Mouse (Mus musculus): Measurements from ENCODE around the gene Ghrhr.

Gene Ghrhr

GRCm38 (mm10) chr6:55353711-55354445, 22.2 kb upstream of the Ghrhr start:
- no peak for DNase-seq (ENCODE audit: low spot score)

- no peak for DNase-seq (ENCODE audit: low spot score)
Observed at GRCm38 (mm10) chr6:55354456-55355117, 21.5 kb upstream of the Ghrhr start.

- no peak for DNase-seq (ENCODE audit: low spot score)
Observed at GRCm38 (mm10) chr6:55355575-55355974, 20.5 kb upstream of the Ghrhr start.

DNA sequence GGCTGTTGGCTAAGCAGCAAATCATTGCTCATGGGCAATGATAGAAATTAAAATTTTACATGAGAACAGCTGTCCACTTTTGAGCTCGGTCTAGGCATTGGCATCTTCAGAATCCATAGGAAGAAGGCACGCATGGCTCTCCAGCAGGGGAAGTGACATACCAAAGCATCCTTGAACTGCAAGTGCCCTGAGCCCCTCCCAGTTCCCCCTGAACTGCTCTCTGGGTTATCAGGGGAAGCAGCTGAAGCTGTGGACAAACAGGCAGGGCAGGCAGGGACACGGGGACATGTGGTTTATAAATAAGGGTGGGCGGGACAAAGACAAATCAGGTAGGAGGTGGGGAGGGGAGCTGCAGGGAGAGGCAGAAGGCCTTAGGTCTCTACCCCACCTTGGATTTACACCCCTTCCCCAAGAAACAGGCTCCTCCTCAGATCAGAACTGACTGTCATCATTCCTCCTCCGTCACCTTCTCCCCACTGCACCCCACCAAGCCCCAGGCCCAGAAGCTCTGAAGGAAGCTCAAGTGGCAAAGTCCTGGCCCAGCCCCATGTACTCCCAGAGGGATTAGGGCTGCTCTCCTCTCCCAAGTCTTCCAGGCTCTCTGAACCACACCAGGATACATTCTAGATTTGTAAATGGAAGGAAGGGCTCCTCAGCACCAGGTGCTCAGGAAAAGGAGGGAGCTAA, 19.9 kb upstream of the Ghrhr start:
- no peak for DNase-seq (ENCODE audit: low spot score)

DNA sequence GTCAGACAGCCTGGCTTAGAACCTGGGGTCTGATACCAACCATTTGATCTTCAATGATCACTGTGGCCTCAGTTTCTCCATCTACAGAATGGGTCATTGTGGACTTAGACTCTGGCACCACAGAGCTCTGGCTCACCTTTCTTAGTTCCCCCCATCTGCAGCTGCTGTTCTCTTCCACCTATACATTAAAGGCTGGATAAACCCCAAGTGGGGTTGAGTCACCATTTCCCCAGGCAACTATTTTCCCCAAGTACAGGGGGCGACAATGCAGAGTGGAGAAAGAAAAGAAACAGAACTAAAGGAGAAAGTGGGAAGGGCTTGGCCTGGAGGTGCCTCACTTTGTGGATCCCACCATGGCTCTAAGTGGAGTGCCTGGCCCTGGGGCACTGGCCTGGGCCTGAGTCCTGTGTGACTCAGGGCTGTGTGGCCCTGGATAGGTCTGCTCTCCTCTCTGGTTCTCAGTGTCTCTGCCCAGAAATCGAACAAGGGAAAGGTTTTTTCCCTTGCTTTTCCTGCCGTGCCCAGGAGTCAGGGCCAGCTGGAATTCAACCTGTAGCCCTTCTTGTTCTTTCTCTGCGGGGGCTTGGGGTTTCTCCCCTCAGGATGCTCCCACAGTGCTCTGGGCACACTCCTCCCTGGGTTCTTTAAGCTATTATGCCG, 19.0 kb upstream of the Ghrhr start:
- no peak for DNase-seq (ENCODE audit: low spot score)

DNA sequence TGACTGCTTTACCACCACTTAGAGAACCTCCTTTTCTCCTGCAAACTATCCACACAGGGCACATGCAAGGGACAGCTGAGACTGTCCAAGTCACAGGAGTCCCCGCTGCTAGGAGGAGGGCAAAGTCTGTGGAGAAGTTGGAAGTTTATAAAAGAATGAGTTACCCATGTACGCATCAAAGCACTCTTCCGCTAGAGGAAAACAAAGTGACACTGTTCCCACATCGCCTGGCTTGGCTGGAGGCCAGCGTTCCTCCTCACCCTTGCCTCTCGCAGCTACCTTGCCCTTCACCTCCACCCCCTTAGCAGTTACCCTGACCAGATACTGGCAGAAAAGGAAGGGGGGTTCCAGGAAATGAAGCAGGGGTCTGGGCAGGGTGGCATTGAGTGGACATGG, 18.5 kb upstream of the Ghrhr start:
- no peak for DNase-seq (ENCODE audit: low spot score)

- DNase-seq (ENCODE audit: low spot score): no peak
Observed at GRCm38 (mm10) chr6:55358731-55359143, 17.4 kb upstream of the Ghrhr start.

DNA sequence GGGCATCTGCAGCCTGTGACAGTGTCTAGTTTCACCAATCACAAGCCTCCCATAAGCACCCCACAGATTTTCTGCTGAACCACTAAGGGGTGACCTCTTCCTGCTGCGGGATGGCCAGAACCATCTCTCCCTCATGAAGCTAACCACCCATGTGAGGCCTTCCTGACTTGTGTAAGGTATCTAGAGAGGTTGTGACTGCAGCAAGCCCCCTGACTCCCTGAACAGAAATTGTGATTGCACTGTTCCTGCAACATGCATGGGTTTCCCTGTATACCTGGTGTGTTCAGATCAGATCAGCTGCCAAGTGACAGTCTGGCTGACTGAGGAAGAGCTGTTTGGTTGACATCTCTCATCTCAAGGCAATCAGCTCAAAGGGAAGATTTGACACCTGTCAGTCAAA, 13.4 kb upstream of the Ghrhr start:
- DNase-seq (ENCODE audit: low spot score): no peak

DNA sequence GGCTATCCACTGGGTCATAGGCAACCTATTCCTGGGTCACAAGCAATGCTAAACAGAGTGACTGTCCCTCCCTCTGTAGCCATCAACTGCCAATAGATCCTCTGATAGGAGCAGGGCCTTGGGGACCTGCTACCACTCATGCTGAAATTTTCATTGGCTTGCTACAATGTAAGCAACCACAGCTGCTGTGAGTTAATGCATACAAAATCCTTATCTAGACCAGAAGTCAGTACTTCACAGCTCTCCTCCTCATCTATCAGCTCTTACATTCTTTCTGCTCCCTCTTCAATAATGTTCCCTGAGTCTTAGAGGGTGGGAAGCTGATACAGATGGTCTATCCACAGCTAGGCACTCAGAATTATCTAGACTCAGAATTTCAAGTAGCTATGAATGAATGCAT, 9.0 kb upstream of the Ghrhr start:
- DNase-seq (ENCODE audit: low spot score): no peak

DNA sequence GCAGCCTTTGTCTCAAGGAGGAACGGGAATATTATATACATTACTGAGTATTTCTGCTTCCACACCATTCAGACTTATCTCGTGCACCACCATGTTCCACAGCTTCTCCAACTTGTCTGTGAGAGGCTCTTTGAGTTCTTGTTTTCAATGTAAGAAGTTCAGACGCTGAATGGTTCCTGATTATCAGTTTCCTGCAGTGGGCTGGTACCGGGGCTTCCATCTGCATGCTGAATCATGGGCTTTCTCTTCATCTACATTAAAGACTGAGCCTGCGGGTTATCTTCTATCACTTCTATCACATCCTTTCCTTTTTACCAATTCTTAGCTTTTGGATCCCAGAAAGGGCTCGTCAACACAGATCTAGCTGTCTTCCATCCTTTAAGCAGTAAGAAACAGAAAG, 5.3 kb upstream of the Ghrhr start:
- no peak for DNase-seq (ENCODE audit: low spot score)

- DNase-seq (ENCODE audit: low spot score): no peak
Observed at GRCm38 (mm10) chr6:55376511-55376910, 416 bp downstream of the Ghrhr start.

- DNase-seq (ENCODE audit: low spot score): no peak
Observed at GRCm38 (mm10) chr6:55377461-55377860, 1.4 kb downstream of the Ghrhr start.

- DNase-seq (ENCODE audit: low spot score): peak; percentile 38
Observed at GRCm38 (mm10) chr6:55379641-55380335, 3.7 kb downstream of the Ghrhr start.

GRCm38 (mm10) chr6:55381966-55382365, 5.9 kb downstream of the Ghrhr start:
- DNase-seq (ENCODE audit: low spot score): peak; percentile 29

DNA sequence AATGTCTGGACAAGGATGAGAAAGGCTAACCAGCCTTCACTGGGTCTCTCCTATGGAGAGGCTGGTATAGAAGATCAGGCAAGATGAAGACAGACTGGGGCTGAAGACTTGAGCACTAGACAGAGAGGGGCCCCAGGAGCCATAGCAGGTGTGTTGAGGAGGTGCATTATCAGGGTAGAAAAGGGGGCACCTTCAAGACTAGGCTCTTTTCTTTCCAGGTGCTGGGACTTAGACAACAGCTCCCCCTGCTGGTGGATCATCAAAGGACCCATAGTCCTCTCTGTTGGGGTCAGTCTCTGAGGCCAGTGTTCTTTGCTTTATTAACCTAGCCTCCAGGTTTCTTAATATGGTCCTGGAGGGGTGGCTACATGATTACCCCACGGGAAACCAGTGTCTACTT, 7.8 kb downstream of the Ghrhr start:
- DNase-seq (ENCODE audit: low spot score): peak; percentile 61

DNA sequence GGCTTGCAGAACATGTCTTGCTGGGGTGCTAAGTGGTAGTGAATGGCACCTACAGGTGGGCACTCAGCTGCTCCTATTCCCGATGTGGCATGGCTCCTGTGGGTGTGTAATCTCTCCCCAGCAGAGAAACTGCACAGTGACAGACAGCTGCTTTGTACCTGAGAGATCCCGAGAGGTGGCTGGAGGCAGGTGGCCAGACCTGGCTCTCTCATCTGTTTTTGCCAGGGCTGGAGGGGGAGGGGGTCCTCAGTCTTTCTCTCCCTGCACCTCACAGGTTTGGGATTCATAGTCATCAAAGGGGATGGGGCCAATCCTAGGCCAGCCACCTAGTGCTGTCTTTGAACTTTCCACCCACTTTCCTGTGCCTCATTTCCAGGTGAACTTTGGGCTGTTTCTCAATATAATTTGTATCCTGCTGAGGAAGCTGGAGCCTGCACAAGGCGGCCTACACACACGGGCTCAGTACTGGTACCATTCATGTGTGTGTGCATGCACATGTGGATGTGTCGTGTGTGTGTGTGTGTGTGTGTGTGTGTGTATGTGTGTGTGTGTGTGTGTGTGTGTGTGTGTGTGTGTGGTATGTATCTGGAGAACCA, 8.4 kb downstream of the Ghrhr start:
- DNase-seq (ENCODE audit: low spot score): no peak

DNA sequence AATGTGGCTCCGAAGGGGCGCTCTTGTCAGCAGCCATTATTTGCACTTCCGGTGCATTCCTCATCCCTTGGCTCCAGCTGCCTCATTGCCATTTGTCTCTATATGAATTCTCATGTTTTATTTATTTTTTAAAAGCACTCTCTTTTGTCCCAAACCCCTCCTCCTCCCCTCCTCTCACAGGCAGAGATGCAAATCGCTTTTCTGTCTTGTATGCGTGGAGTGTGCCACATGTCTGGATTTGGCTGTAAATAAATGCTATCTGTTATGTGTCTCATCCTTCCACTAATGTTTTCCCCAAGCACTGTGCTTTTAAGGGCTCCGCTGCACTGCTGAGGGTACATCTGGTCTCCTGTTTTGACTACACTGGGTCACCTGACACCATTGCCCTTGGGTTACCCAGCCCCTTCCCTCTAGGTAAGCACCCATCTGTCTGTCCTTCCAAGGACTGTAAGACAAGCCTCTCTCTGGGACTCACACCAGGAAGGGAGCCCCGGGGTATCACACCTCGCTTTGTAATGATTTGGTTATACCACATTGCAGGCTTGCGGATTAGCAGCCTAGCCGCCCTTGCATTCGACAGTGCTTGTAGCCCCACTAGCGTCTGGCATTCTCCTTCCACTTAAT, 12.6 kb downstream of the Ghrhr start:
- DNase-seq (ENCODE audit: low spot score): no peak

- no peak for DNase-seq (ENCODE audit: low spot score)
Observed at GRCm38 (mm10) chr6:55389321-55389720, 13.2 kb downstream of the Ghrhr start.

- DNase-seq (ENCODE audit: low spot score): no peak
Observed at GRCm38 (mm10) chr6:55391814-55392213, 15.7 kb downstream of the Ghrhr start.

DNA sequence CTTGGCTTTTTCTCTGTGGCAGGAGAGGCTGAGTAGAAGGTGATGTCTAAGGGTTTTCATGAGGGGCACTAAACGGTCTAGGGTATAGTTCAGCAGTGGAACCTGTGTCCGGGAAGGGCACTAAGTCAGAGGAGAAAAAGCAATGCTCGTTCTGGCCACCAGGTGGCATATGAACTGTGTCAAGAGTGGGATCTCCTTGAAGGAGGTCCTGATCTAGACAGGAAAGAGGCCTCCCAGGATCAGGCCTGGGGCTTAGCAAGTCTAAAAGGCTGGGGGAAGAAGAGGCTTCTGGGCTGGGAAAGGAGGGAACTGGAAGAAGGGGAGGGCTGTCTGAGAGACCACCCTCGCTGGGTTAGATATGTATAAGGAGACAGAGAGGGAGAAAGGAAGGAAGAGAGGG, 16.4 kb downstream of the Ghrhr start:
- peak; percentile 65 for DNase-seq (ENCODE audit: low spot score)

DNA sequence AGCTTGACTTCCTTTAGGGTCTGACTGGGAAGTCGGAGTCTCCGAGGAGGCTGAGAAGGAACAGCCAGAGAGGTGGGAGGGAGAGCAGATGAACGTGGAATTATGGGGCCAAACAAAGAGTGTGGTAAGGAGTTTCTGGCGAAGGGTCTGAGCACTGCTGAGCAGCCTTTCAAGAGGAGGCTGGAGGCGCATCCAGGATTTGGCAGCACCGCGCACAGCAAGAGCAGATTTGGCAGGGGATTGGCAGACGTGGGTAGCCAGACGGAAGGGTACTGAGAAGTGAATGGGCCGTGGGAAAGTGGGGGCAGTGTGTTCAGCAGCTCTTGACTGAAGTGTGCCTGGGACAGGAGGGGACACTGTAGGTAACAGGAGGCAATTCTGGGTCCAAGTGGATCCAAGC, 18.8 kb downstream of the Ghrhr start:
- DNase-seq (ENCODE audit: low spot score): no peak
